Mouse (Mus musculus) limb, embryonic 10.5 days (tissue): Measurements from ENCODE around the gene Chmp2a. TPM values are rescaled to one million over a fixed set of nuclear protein-coding genes. Genes with fewer than 3 reads are reported as not detected.

Source experiments
- DNase-seq: peaks from one replicate; pipeline ENCODE4 v3.0.0-alpha.2; 2017; ENCODE audit warnings: low spot score
- H3K27ac ChIP-seq: fragments of 300-500 bp; sonication (generic); 2 replicates; pipeline ENCODE4 v1.5.1; 2016; ENCODE audit warnings: mild to moderate bottlenecking
- H3K27me3 ChIP-seq: fragments of 300-500 bp; sonication (generic); 2 replicates; pipeline ENCODE4 v1.6.1; 2016; ENCODE audit warnings: low read depth, mild to moderate bottlenecking; ENCODE audit not compliant: poor library complexity, severe bottlenecking
- H3K36me3 ChIP-seq: fragments of 300-500 bp; sonication (generic); 2 replicates; pipeline ENCODE4 v1.6.1; 2016; ENCODE audit warnings: mild to moderate bottlenecking, moderate library complexity
- H3K4me1 ChIP-seq: fragments of 300-500 bp; sonication (generic); 2 replicates; pipeline ENCODE4 v1.6.1; 2016
- H3K4me3 ChIP-seq: fragments of 300-500 bp; sonication (generic); 2 replicates; pipeline ENCODE4 v1.5.1; 2016; ENCODE audit warnings: mild to moderate bottlenecking, moderate library complexity
- H3K9me3 ChIP-seq: fragments of 300-500 bp; sonication (generic); replicated peaks from 2 replicates; pipeline ENCODE4 v1.6.1; 2016; ENCODE audit warnings: mild to moderate bottlenecking
- WGBS: fragments of 180-500 bp; shearing (Covaris S2); methylation state at CpG from one replicate; pipeline ENCODE4 v1.1.7; 2016; 5-methylcytosine and 5-hydroxymethylcytosine counted together
- polyA plus RNA-seq: library from polyadenylated mRNA; unstranded; fragments of >200 nt; fragmentation: Nextera tagmentation; extraction: Ambion mirVana; gene quantifications from 2 replicates; pipeline ENCODE4 v1.2.1, GENCODE M21; 2016

The Chmp2a gene
- polyA plus RNA-seq, 1 experiment from 2014 or later = 84.2 TPM

DNA sequence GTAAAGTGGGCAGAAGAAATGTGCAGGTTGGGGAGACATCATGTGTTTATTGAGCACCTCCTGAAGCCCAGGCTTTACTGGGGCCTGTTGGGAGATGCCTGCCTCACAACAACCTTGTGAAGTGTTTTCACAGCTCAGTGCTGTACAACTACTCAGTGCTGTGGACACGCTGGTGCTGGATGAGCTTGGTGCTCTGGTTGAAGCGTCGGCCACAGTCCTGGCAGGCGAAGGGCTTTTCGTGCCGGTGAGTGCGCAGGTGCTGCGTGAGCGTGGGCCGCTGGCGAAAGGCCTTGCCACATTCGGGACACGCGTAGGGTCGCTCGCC lies 8.5 kb upstream of the Chmp2a start:
- H3K9me3 ChIP-seq = peaks cover 6% of the 10 kb centered on the region
- 34% methylated on average over 16 of the region's 16 CpGs for WGBS
- no peak for DNase-seq
- H3K4me1 ChIP-seq = peaks cover 23% of the 10 kb centered on the region
- H3K36me3 ChIP-seq = no peaks in the 10 kb centered on the region
- peak overlapping the region; percentile 62 for H3K4me3 ChIP-seq
- no peak overlapping the region for H3K27ac ChIP-seq
- peaks cover 56% of the 10 kb centered on the region for H3K27me3 ChIP-seq

DNA sequence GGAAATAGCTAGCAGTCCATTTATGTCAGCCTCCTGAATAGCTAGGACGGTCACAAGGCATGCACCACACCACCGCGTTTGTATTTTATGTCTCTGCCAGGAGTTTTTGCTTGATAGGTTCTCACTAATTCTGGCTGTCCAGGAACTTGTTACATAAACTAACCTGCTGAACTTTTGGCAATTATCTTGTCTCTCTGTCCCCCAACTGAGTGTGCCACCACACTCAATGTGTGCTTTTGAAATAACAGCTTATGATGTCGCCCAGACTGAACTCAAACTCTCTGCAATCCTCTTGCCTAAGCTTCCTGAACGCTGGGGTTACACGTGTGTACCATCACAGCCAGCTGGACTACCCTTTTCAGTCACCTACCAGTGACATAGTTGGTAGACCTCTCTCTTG lies 7.9 kb upstream of the Chmp2a start:
- H3K27me3 ChIP-seq = peaks cover 56% of the 10 kb centered on the region
- 80% methylated on average over 6 of the region's 6 CpGs for WGBS

GRCm38 (mm10) chr7:13041256-13041655 lies 6.6 kb upstream of the Chmp2a start:
- Histone ChIP-seq H3K4me3 (no peak overlapping the region), H3K27ac (no peak overlapping the region), H3K27me3 (peaks cover 56% of the 10 kb centered on the region), H3K4me1 (peaks cover 31% of the 10 kb centered on the region), H3K36me3 (peaks cover 3% of the 10 kb centered on the region), H3K9me3 (peaks cover 6% of the 10 kb centered on the region)
- WGBS = 59% methylated on average over 1 of the region's 1 CpGs
- no peak for DNase-seq

More for the DNA sequence above, 7.9 kb upstream of the Chmp2a start:
- Histone ChIP-seq H3K36me3 (no peaks in the 10 kb centered on the region), H3K4me1 (peaks cover 23% of the 10 kb centered on the region), H3K9me3 (peaks cover 6% of the 10 kb centered on the region), H3K27ac (no peak overlapping the region), H3K4me3 (no peak overlapping the region)
- DNase-seq = no peak

DNA sequence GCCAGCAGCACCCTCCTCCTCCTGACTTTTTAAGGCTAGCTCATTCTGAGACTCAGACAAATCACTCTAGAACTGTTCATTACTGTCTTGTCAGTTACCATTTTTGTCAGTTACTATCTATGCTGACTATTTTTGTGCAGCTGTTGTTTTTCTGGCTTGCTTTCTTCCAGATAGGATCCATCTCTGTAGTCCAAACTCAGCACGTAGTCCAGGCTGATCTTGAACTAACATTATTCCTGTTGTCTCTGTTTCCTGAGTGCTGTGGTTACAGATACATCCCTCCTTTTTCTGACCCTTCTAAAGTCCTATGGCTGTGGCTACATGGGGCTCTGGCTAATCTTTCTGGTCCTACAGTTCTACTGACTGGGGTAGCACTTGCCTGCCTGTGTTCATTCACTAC lies 4.6 kb upstream of the Chmp2a start:
- Histone ChIP-seq H3K9me3 (peaks cover 6% of the 10 kb centered on the region), H3K4me1 (peaks cover 41% of the 10 kb centered on the region), H3K27ac (peak overlapping the region; percentile 100), H3K27me3 (peaks cover 39% of the 10 kb centered on the region), H3K4me3 (peak overlapping the region; percentile 73), H3K36me3 (peaks cover 20% of the 10 kb centered on the region)
- DNase-seq = no peak
- WGBS = 98% methylated on average over 1 of the region's 1 CpGs

- Histone ChIP-seq H3K36me3 (peaks cover 24% of the 10 kb centered on the region), H3K4me1 (peaks cover 41% of the 10 kb centered on the region), H3K9me3 (peaks cover 6% of the 10 kb centered on the region), H3K27me3 (peaks cover 34% of the 10 kb centered on the region), H3K27ac (peak overlapping the region; percentile 100), H3K4me3 (peak overlapping the region; percentile 73)
- DNase-seq = no peak
- 30% methylated on average over 15 of the region's 15 CpGs for WGBS
Observed at GRCm38 (mm10) chr7:13038621-13039169, 4.1 kb upstream of the Chmp2a start.

- WGBS = 1% methylated on average over 61 of the region's 65 CpGs
- H3K27ac ChIP-seq = peak within 1 kb of the TSS; percentile 100
- peaks cover 42% of the 10 kb centered on the region for H3K4me1 ChIP-seq
- H3K27me3 ChIP-seq = peaks cover 28% of the 10 kb centered on the region
- peak; percentile 98 for DNase-seq
- peaks cover 31% of the 10 kb centered on the region for H3K36me3 ChIP-seq
- H3K9me3 ChIP-seq = peaks cover 2% of the 10 kb centered on the region; the same call in 1 of the 2 replicates
- peak within 1 kb of the TSS; percentile 73 for H3K4me3 ChIP-seq
Observed at GRCm38 (mm10) chr7:13037901-13038555, 3.4 kb upstream of the Chmp2a start, which contains the start of gene Ube2m. Gene Ube2m (minus strand): TSS chr7:13038275.

DNA sequence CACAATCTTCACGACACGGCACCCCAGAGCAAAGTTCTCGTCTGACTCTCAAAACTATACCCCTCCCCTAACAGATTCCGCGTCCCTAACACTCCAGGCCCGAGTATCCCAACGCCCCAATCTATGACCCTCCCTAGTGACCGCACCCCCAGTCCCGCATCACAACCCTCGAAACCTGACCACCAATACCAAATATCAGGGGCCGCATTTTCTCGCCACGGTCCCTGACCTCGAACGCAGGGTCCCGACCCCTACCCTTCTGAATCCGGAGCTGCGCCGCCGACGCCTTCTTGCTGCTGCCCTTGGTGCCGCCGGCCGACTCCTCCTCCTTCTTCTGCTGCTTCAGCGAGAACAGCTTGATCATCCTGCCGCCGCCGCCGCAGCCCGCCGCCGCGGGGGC lies 2.8 kb upstream of the Chmp2a start:
- WGBS = under 1% methylated on average over 32 of the region's 33 CpGs
- peaks cover 47% of the 10 kb centered on the region for H3K4me1 ChIP-seq
- DNase-seq = no peak
- peaks cover 38% of the 10 kb centered on the region for H3K36me3 ChIP-seq
- H3K27me3 ChIP-seq = peaks cover 21% of the 10 kb centered on the region
- H3K9me3 ChIP-seq = no peaks in the 10 kb centered on the region
- peak overlapping the region; percentile 73 for H3K4me3 ChIP-seq
- H3K27ac ChIP-seq = peak overlapping the region; percentile 100

GRCm38 (mm10) chr7:13036806-13037205 lies 2.2 kb upstream of the Chmp2a start:
- peak overlapping the region; percentile 100 for H3K27ac ChIP-seq
- H3K36me3 ChIP-seq = peaks cover 43% of the 10 kb centered on the region
- peaks cover 48% of the 10 kb centered on the region for H3K4me1 ChIP-seq
- WGBS = 47% methylated on average over 4 of the region's 4 CpGs
- peak overlapping the region; percentile 73 for H3K4me3 ChIP-seq
- H3K27me3 ChIP-seq = peaks cover 16% of the 10 kb centered on the region
- no peaks in the 10 kb centered on the region for H3K9me3 ChIP-seq
- DNase-seq = no peak

DNA sequence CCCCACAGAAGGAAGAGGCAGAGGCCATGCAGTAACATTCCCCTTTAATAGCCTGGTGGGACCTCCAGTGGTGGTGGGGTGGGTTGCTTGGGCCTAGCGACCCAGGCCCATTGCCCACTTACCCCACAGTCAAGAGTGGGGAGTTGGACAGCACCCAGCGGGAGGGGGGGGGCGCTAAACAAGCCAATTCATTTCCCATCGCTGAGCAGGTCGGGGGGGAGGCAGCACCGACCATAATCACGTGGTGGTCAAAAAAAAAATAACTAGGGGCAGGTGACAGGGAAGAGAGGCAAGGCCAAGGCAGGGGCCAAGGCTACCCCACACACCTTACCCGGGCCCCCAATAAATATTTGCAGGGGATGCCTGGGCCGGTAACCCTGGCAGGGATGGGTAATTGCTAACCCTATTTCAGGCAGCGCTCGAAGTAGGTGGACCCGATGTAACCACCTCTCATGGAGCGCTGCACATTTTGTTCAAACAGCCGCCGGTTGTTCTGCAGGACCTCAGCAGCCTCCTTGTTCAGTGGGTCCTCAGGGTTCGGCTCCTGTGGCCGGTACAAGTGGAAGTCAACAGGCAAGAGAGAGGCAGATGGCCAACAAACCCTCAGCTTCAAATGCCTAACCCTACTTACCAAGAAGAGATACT lies 726 bp upstream of the Chmp2a start:
- Histone ChIP-seq H3K27ac (peak overlapping the region; percentile 86; the same call in 1 of the 2 replicates), H3K4me1 (peaks cover 48% of the 10 kb centered on the region), H3K9me3 (no peaks in the 10 kb centered on the region), H3K36me3 (peaks cover 58% of the 10 kb centered on the region), H3K27me3 (0 out of 2 replicates have a peak, but pooled peaks cover under 1% of the 10 kb centered on the region), H3K4me3 (peak overlapping the region; percentile 63)
- WGBS = 89% methylated on average over 17 of the region's 17 CpGs
- no peak for DNase-seq

- 51% methylated on average over 13 of the region's 13 CpGs for WGBS
- Histone ChIP-seq H3K9me3 (no peaks in the 10 kb centered on the region), H3K27ac (peak overlapping the region; percentile 86; the same call in 1 of the 2 replicates), H3K27me3 (no peaks in the 10 kb centered on the region), H3K36me3 (peaks cover 75% of the 10 kb centered on the region), H3K4me3 (peak overlapping the region; percentile 63), H3K4me1 (peaks cover 41% of the 10 kb centered on the region)
- no peak for DNase-seq
Observed at GRCm38 (mm10) chr7:13033451-13034147, 1.0 kb downstream of the Chmp2a start.

DNA sequence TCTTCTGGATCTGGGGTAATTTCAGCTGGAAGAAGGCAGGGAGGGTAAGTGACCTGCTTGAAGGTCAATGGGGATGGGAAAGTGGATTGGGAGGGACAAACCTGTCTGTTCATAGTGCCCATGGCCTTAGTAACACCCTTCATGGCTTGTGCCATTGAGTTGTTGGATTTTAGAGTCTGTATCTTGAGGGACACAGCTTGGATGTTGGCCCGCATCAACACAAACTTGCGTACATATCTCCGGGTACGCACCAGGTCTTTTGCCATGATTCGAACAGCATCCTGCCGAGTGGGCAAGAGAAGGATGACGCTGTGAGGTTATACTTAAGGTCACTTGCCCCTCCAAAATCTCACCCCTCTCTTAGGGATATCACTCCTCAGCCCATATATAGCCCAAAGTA lies 2.1 kb downstream of the Chmp2a start:
- no peak for DNase-seq
- Histone ChIP-seq H3K4me1 (peaks cover 40% of the 10 kb centered on the region), H3K36me3 (peaks cover 86% of the 10 kb centered on the region), H3K27me3 (no peaks in the 10 kb centered on the region), H3K4me3 (0 out of 2 replicates have a peak overlapping the region, but pooled peaks have one; percentile 7), H3K27ac (no peak overlapping the region), H3K9me3 (no peaks in the 10 kb centered on the region)
- WGBS = 98% methylated on average over 7 of the region's 7 CpGs

GRCm38 (mm10) chr7:13031983-13032382 lies 2.6 kb downstream of the Chmp2a start:
- H3K27me3 ChIP-seq = no peaks in the 10 kb centered on the region
- no peak overlapping the region for H3K4me3 ChIP-seq
- no peak overlapping the region for H3K27ac ChIP-seq
- peaks cover 92% of the 10 kb centered on the region for H3K36me3 ChIP-seq
- WGBS = 92% methylated on average over 2 of the region's 2 CpGs
- no peaks in the 10 kb centered on the region for H3K9me3 ChIP-seq
- DNase-seq = no peak
- H3K4me1 ChIP-seq = peaks cover 41% of the 10 kb centered on the region

DNA sequence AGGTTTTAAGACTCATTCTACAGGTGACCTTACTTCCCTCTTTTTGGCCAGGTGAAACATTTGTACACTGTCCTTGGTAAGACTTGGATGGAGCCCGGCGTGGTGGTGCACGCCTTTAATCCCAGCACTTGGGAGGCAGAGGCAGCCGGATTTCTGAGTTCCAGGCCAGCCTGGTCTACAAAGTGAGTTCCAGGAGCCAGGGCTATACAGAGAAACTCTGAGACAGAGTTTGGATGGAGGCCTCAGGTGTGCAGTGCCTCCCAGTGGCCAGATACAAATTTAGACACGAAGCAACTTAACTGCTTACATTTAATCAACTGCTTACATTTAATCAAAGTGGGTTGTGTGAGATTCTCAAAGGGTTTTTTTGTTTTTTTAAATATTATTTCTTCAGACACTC lies 3.5 kb downstream of the Chmp2a start:
- WGBS = 81% methylated on average over 5 of the region's 5 CpGs
- Histone ChIP-seq H3K4me1 (peaks cover 40% of the 10 kb centered on the region), H3K27ac (no peak overlapping the region), H3K4me3 (no peak overlapping the region), H3K36me3 (peaks cover 96% of the 10 kb centered on the region), H3K27me3 (no peaks in the 10 kb centered on the region), H3K9me3 (no peaks in the 10 kb centered on the region)
- no peak for DNase-seq
